Comparison of ENCODE assay signal across 8 mouse cellular contexts in the genomic region with DNA sequence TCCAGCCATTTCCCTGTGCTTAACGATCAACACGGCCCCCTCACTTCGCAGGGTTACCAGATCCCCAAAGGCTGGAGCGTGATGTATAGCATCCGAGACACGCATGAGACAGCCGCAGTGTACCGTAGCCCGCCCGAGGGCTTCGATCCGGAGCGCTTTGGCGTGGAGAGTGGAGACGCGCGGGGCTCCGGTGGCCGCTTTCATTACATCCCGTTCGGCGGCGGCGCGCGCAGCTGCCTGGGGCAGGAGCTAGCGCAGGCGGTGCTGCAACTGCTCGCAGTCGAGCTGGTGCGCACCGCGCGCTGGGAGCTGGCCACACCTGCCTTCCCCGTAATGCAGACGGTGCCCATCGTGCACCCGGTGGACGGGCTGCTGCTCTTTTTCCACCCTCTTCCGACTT. TPM values are rescaled to one million over a fixed set of nuclear protein-coding genes. Genes with fewer than 3 reads are reported as not detected.
A peak's percentile ranks its signal among the peaks of the same experiment; 100 is the strongest.
DNase-seq lines count a peak whose midpoint lies in the region; ATAC-seq and TF ChIP-seq lines count a peak whose summit lies in the region.

No protein-coding gene starts in this region.

- peaks cover 39% of the 10 kb centered on the region for H3K4me1 ChIP-seq in heart, embryonic 10.5 days
- H3K4me1 ChIP-seq in hindbrain, embryonic 16.5 days (ENCODE audit: control insufficient read depth, insufficient read depth, low read depth, low read length) = peaks cover 17% of the 10 kb centered on the region
- H3K4me1 ChIP-seq in midbrain, postnatal 0 days (ENCODE audit: insufficient read depth, low read length) = peaks cover 6% of the 10 kb centered on the region; the same call in 1 of the 2 replicates

- peak overlapping the region; percentile 63 for H3K4me3 ChIP-seq in heart, embryonic 10.5 days
- H3K4me3 ChIP-seq in hindbrain, embryonic 16.5 days (ENCODE audit: low read length) = peak overlapping the region; percentile 43
- peak overlapping the region; percentile 38 for H3K4me3 ChIP-seq in midbrain, postnatal 0 days (ENCODE audit: low read depth, low read length)

- peak; percentile 76 for ATAC-seq in hindbrain, embryonic 16.5 days
- ATAC-seq in midbrain, postnatal 0 days (ENCODE audit: low FRiP score) = peak; percentile 61; the same call in 1 of the 2 replicates

- TF ChIP-seq CTCF in midbrain, postnatal 0 days (IDR thresholded peaks at IDR 0.05) = no peak

- no peaks in the 10 kb centered on the region for H3K36me3 ChIP-seq in heart, embryonic 10.5 days
- H3K36me3 ChIP-seq in hindbrain, embryonic 16.5 days (ENCODE audit: control insufficient read depth, insufficient read depth, low read length) = no peaks in the 10 kb centered on the region
- no peaks in the 10 kb centered on the region for H3K36me3 ChIP-seq in midbrain, postnatal 0 days (ENCODE audit: insufficient read depth, low read length)

- H3K27ac ChIP-seq in heart, embryonic 10.5 days = no peak overlapping the region
- no peak overlapping the region for H3K27ac ChIP-seq in hindbrain, embryonic 16.5 days (ENCODE audit: low read depth, low read length)
- no peak overlapping the region for H3K27ac ChIP-seq in midbrain, postnatal 0 days (ENCODE audit: low read depth, low read length)

- H3K9ac ChIP-seq in hindbrain, embryonic 16.5 days (ENCODE audit: low read depth, low read length) = peak overlapping the region; percentile 60
- peak overlapping the region; percentile 13; the same call in 1 of the 2 replicates for H3K9ac ChIP-seq in midbrain, postnatal 0 days (replicated peaks; ENCODE audit: low read length, poor library complexity, severe bottlenecking)

- intact Hi-C loops in heart, postnatal 25 days (cut with DNase I) = no loop called here

- peaks cover 100% of the 10 kb centered on the region for H3K27me3 ChIP-seq in heart, embryonic 10.5 days (ENCODE audit: insufficient read depth, poor library complexity, severe bottlenecking)
- peaks cover 95% of the 10 kb centered on the region for H3K27me3 ChIP-seq in hindbrain, embryonic 16.5 days (replicated peaks; ENCODE audit: control insufficient read depth, insufficient read depth, low read length)
- peaks cover 100% of the 10 kb centered on the region for H3K27me3 ChIP-seq in midbrain, postnatal 0 days (ENCODE audit: insufficient read depth, low read length)

- no peak for DNase-seq in heart, embryonic 10.5 days (ENCODE audit: low spot score)
- DNase-seq in heart, postnatal 25 days (ENCODE audit: low spot score) = no peak
- DNase-seq in A20 (ENCODE audit: low read depth, low spot score) = peak; percentile 67
- peak; percentile 84 for DNase-seq in embryo, embryonic 11 days
- peak; percentile 29 for DNase-seq in midbrain, postnatal 0 days (ENCODE audit: low spot score)
- no peak for DNase-seq in natural killer cell, adult 2 months (ENCODE audit: low spot score in 2 of 2)
- DNase-seq in layer of hippocampus, adult 11-12 months (ENCODE audit: low spot score) = no peak

- peak overlapping the region; percentile 73 for H3K4me2 ChIP-seq in hindbrain, embryonic 16.5 days (ENCODE audit: low read length)
- H3K4me2 ChIP-seq in midbrain, postnatal 0 days (ENCODE audit: low read depth, low read length, poor library complexity, severe bottlenecking) = peak overlapping the region; percentile 79

- no peaks in the 10 kb centered on the region for H3K9me3 ChIP-seq in heart, embryonic 10.5 days
- H3K9me3 ChIP-seq in hindbrain, embryonic 16.5 days (ENCODE audit: control insufficient read depth, low read length) = no peaks in the 10 kb centered on the region
- H3K9me3 ChIP-seq in midbrain, postnatal 0 days (ENCODE audit: low read length) = no peaks in the 10 kb centered on the region

- WGBS in heart, embryonic 10.5 days = 1% methylated on average over 40 of the region's 40 CpGs
- WGBS in hindbrain, embryonic 16.5 days = under 1% methylated on average over 40 of the region's 40 CpGs
- WGBS in midbrain, postnatal 0 days = under 1% methylated on average over 39 of the region's 40 CpGs

RNA-seq across cellular contexts. Expression of a gene that starts 4.7 kb away (rescaled TPM):
- polyA plus RNA-seq in heart, embryonic 10.5 days (2016; fragmentation: Nextera tagmentation; extraction: Ambion mirVana) = 2.2 and 3.4 TPM in 2 replicates
- under 1 TPM in 1 of 2 experiments, not detected in 1; 0.14 TPM for total RNA-seq in heart, postnatal 25 days (2021)
- 0.09 and 0.20 TPM in 2 replicates for polyA plus RNA-seq in hindbrain, embryonic 16.5 days (2015; fragmentation: Nextera tagmentation; extraction: Ambion mirVana)
- total RNA-seq in midbrain, postnatal 0 days (2014; rRNA removed) = not detected in 2 replicates
- polyA plus RNA-seq in midbrain, postnatal 0 days (2015; fragmentation: Nextera tagmentation; extraction: Ambion mirVana) = 0.09 and 0.11 TPM in 2 replicates

RNA-seq across cellular contexts. Expression of a gene that starts 7.5 kb away (rescaled TPM):
- polyA plus RNA-seq in heart, embryonic 10.5 days (2016; fragmentation: Nextera tagmentation; extraction: Ambion mirVana) = 0.10 and 0.21 TPM in 2 replicates
- not detected for total RNA-seq in heart, postnatal 25 days (2021)
- not detected in 2 replicates for polyA plus RNA-seq in hindbrain, embryonic 16.5 days (2015; fragmentation: Nextera tagmentation; extraction: Ambion mirVana)
- total RNA-seq in midbrain, postnatal 0 days (2014; rRNA removed) = not detected in 2 replicates
- not detected in 2 replicates for polyA plus RNA-seq in midbrain, postnatal 0 days (2015; fragmentation: Nextera tagmentation; extraction: Ambion mirVana)

Comparison
In these comparisons a context has a peak if more than half of its experiments do, and no peak if none do; other contexts are left out.
1. DNase-seq: peak in A20 (single experiment), embryo, embryonic 11 days (single experiment) and midbrain, postnatal 0 days (single experiment); none in heart, embryonic 10.5 days (single experiment), heart, postnatal 25 days (single experiment), natural killer cell, adult 2 months (0 of 2) and layer of hippocampus, adult 11-12 months (single experiment).
2. Peak in every context shown above with its lines, with median percentiles within 50 percentile points of each other: H3K4me3 ChIP-seq.